Mouse (Mus musculus) subcutaneous adipose tissue, adult 2 months (tissue): ENCODE data around the gene Zfp275. TPM values are rescaled to one million over a fixed set of nuclear protein-coding genes. Genes with fewer than 3 reads are reported as not detected.

Source experiments
- polyA plus RNA-seq: library from polyadenylated mRNA; depleted of rRNA; stranded (reverse); fragments of >200 nt; gene quantifications from 2 replicates; pipeline ENCODE4 v1.2.3, GENCODE M21; 2012; ENCODE audit warnings: low replicate concordance; rRNA removed

Gene Zfp275
- 11.0 and 24.4 TPM in 2 replicates for polyA plus RNA-seq

GRCm38 (mm10) chrX:73342483-73342895 lies at the start of gene Zfp275:
TSS of gene Zfp275 (plus strand) at chrX:73342621.

GRCm38 (mm10) chrX:73292876-73293275 lies 49.5 kb upstream of the Zfp275 start, which contains the start of the genes Xlr5a and Xlr5c:
TSS of gene Xlr5a (minus strand) at chrX:73292976.
TSS of gene Xlr5c (minus strand) at chrX:73292976.

GRCm38 (mm10) chrX:73336740-73337139 lies 5.7 kb upstream of the Zfp275 start, which contains the start of gene Gm45015:
TSS of gene Gm45015 (minus strand) at chrX:73336840.

GRCm38 (mm10) chrX:73398636-73399035 lies 56.2 kb downstream of the Zfp275 start, which contains the start of gene Gm18336:
TSS of gene Gm18336 (minus strand) at chrX:73398736.

Other genes with a start within 250 kb of the Zfp275 start
- 0.40 and 1.2 TPM in 2 replicates for gene Xlr3a, start 245.5 kb upstream of the Zfp275 start, polyA plus RNA-seq
- gene Gm14685, start 225.6 kb upstream of the Zfp275 start, polyA plus RNA-seq = 0.08 and 0.09 TPM in 2 replicates
- not detected in 2 replicates for gene Xlr5b, start 193.8 kb upstream of the Zfp275 start, polyA plus RNA-seq
- not detected in 2 replicates for gene DXBay18, start 193.2 kb upstream of the Zfp275 start, polyA plus RNA-seq
- not detected in 2 replicates for gene Spin2d, start 165.6 kb upstream of the Zfp275 start, polyA plus RNA-seq
- 0.82 and 4.4 TPM in 2 replicates for gene Xlr3b, start 150.4 kb upstream of the Zfp275 start, polyA plus RNA-seq
- 0.48 and 1.5 TPM in 2 replicates for gene Xlr4b, start 128.3 kb upstream of the Zfp275 start, polyA plus RNA-seq
- gene F8a, start 114.3 kb upstream of the Zfp275 start, polyA plus RNA-seq = 7.5 and 8.9 TPM in 2 replicates
- 0.40 TPM in 1 of 2 replicates, not detected in the other for gene Xlr4c, start 99.5 kb upstream of the Zfp275 start, polyA plus RNA-seq
- 0.13 and 0.29 TPM in 2 replicates for gene Xlr3c, start 77.2 kb upstream of the Zfp275 start, polyA plus RNA-seq
- gene Xlr5a, start 49.6 kb upstream of the Zfp275 start, polyA plus RNA-seq = not detected in 2 replicates
- not detected in 2 replicates for gene Xlr5c, start 49.6 kb upstream of the Zfp275 start, polyA plus RNA-seq
- not detected in 2 replicates for gene Gm45015, start 5.8 kb upstream of the Zfp275 start, polyA plus RNA-seq
- 0.27 and 0.37 TPM in 2 replicates for gene Gm18336, start 56.1 kb downstream of the Zfp275 start, polyA plus RNA-seq
- gene Zfp92, start 68.5 kb downstream of the Zfp275 start, polyA plus RNA-seq = 0.03 and 0.05 TPM in 2 replicates
- gene Trex2, start 92.7 kb downstream of the Zfp275 start, polyA plus RNA-seq = 0.36 TPM in 1 of 2 replicates, not detected in the other
- gene Haus7, start 116.4 kb downstream of the Zfp275 start, polyA plus RNA-seq = 23.5 and 24.7 TPM in 2 replicates
- 345 and 430 TPM in 2 replicates for gene Bgn, start 141.0 kb downstream of the Zfp275 start, polyA plus RNA-seq
- 0.04 and 0.08 TPM in 2 replicates for gene Atp2b3, start 160.5 kb downstream of the Zfp275 start, polyA plus RNA-seq